Mouse (Mus musculus) ES-E14 (cell line): Measurements from ENCODE around the gene Grk5. TPM values are rescaled to one million over a fixed set of nuclear protein-coding genes. Genes with fewer than 3 reads are reported as not detected.

ENCODE experiments used
- DNase-seq: peaks from one replicate; pipeline ENCODE4 v3.0.0-alpha.2; 2013; ENCODE audit warnings: low read depth, low spot score
- H3K27ac ChIP-seq: 2 replicates; pipeline ENCODE4 v1.5.1; 2012; ENCODE audit warnings: low read depth, mild to moderate bottlenecking, low read length, moderate library complexity, mixed read lengths; ENCODE audit not compliant: poor library complexity, insufficient read depth, severe bottlenecking
- H3K36me3 ChIP-seq: 2 replicates; pipeline ENCODE4 v1.6.1; 2012; ENCODE audit warnings: mild to moderate bottlenecking, low read length, moderate library complexity, mixed read lengths; ENCODE audit not compliant: control insufficient read depth, poor library complexity, insufficient read depth, severe bottlenecking
- H3K4me1 ChIP-seq, 2 experiments: fragments of 150-350 bp in 1 of 2; sonication (generic) in 1 of 2; 2 replicates each; pipeline ENCODE4 v1.6.1; 2012; ENCODE audit warnings: low read length in 2 of 2, mild to moderate bottlenecking in 1 of 2, mixed read lengths in 1 of 2; ENCODE audit not compliant: control insufficient read depth in 2 of 2, insufficient read depth in 2 of 2, poor library complexity in 1 of 2
- H3K4me3 ChIP-seq, 2 experiments: fragments of 150-350 bp in 1 of 2; sonication (generic) in 1 of 2; 2 replicates each; pipeline ENCODE4 v1.5.1; 2012; ENCODE audit warnings: low read length in 2 of 2, low read depth in 1 of 2, mild to moderate bottlenecking in 1 of 2, mixed read lengths in 1 of 2; ENCODE audit not compliant: insufficient read depth in 1 of 2, poor library complexity in 1 of 2, severe bottlenecking in 1 of 2
- H3K9ac ChIP-seq: 2 replicates; pipeline ENCODE4 v1.6.1; 2012; ENCODE audit warnings: low read depth, mild to moderate bottlenecking, low read length, mixed read lengths; ENCODE audit not compliant: poor library complexity, insufficient read depth, severe bottlenecking
- H3K9me3 ChIP-seq: fragments of 150-350 bp; sonication (generic); 2 replicates; pipeline ENCODE4 v1.6.1; 2012; ENCODE audit warnings: low read depth, mild to moderate bottlenecking, low read length; ENCODE audit not compliant: control insufficient read depth, insufficient read depth
- CHD2 ChIP-seq: IDR thresholded peaks from 2 replicates; pipeline ENCODE4 v1.6.1; 2014; ENCODE audit warnings: mild to moderate bottlenecking, low read depth, low read length, inconsistent platforms
- HCFC1 ChIP-seq: IDR thresholded peaks from 2 replicates; pipeline ENCODE4 v1.6.1; 2012; ENCODE audit warnings: low read length, inconsistent platforms, borderline replicate concordance; ENCODE audit not compliant: insufficient read depth
- MAFK ChIP-seq: IDR thresholded peaks from 2 replicates; pipeline ENCODE4 v1.6.1; 2014; ENCODE audit warnings: mild to moderate bottlenecking, low read depth, low read length, inconsistent platforms; ENCODE audit not compliant: insufficient read depth
- ZC3H11A ChIP-seq: IDR thresholded peaks from 2 replicates; pipeline ENCODE4 v1.6.1; 2012; ENCODE audit warnings: low read depth, mild to moderate bottlenecking, inconsistent platforms, low read length, borderline replicate concordance
- ZNF384 ChIP-seq: IDR thresholded peaks from 2 replicates; pipeline ENCODE4 v1.6.1; 2012; ENCODE audit warnings: low read depth, low read length, inconsistent platforms
- in situ Hi-C, 2 experiments: fragments of 600-800 bp; cut with MboI; formaldehyde crosslinking; loops; one replicate each; pipeline ENCODE4 v1.15.1; 2025; ENCODE audit warnings: low sequenced_read_pairs in 2 of 2, inconsistent platforms in 1 of 2; ENCODE audit not compliant: unreplicated experiment in 2 of 2
- total RNA-seq: library from RNA; depleted of rRNA; stranded (reverse); fragments of 300-350 nt; gene quantifications from 2 replicates; pipeline ENCODE4 v1.2.3, GENCODE M21; 2012

Grk5 gene
- total RNA-seq, 1 experiment: 2.5 TPM

GRCm38 (mm10) chr19:60890391-60891122, 1.0 kb downstream of the Grk5 start:
- no peak for TF ChIP-seq ZNF384
- no peak for TF ChIP-seq ZC3H11A
- TF ChIP-seq MAFK: no peak
- no peak for TF ChIP-seq HCFC1
- TF ChIP-seq CHD2: no peak
- Histone ChIP-seq H3K9me3 (no peaks in the 10 kb centered on the region), H3K9ac (peak overlapping the region; percentile 68), H3K4me1 (no peaks in the 10 kb centered on the region), H3K27ac (no peak overlapping the region), H3K4me3 (peak overlapping the region; percentile 83 to 100), H3K36me3 (no peaks in the 10 kb centered on the region)
- in situ Hi-C loops: no loop called here
- no peak for DNase-seq

- Histone ChIP-seq H3K27ac (no peak overlapping the region), H3K36me3 (no peaks in the 10 kb centered on the region), H3K9me3 (no peaks in the 10 kb centered on the region), H3K4me1 (no peaks in the 10 kb centered on the region), H3K4me3 (0 out of 4 replicates have a peak overlapping the region, but pooled peaks of 1 of the 2 experiments have one; percentile 15), H3K9ac (no peak overlapping the region)
- TF ChIP-seq CHD2: no peak
- TF ChIP-seq MAFK: no peak
- TF ChIP-seq ZNF384: no peak
- TF ChIP-seq ZC3H11A: no peak
- TF ChIP-seq HCFC1: no peak
- no peak for DNase-seq
- in situ Hi-C loops: no loop called here
These were observed 1.5 kb downstream of the Grk5 start for GRCm38 (mm10) chr19:60891123-60891470.

GRCm38 (mm10) chr19:60891934-60892547, 2.5 kb downstream of the Grk5 start:
- Histone ChIP-seq H3K4me3 (no peak overlapping the region), H3K36me3 (no peaks in the 10 kb centered on the region), H3K9me3 (no peaks in the 10 kb centered on the region), H3K9ac (no peak overlapping the region), H3K27ac (no peak overlapping the region), H3K4me1 (no peaks in the 10 kb centered on the region)
- in situ Hi-C loops: no loop called here
- no peak for TF ChIP-seq ZNF384
- DNase-seq: peak; percentile 55

GRCm38 (mm10) chr19:60895251-60895880, 5.8 kb downstream of the Grk5 start:
- Histone ChIP-seq H3K9me3 (no peaks in the 10 kb centered on the region), H3K9ac (no peak overlapping the region), H3K27ac (no peak overlapping the region), H3K4me3 (no peak overlapping the region), H3K36me3 (no peaks in the 10 kb centered on the region), H3K4me1 (no peaks in the 10 kb centered on the region)
- DNase-seq: no peak
- in situ Hi-C loops: no loop called here
- TF ChIP-seq CHD2 (no peak), ZC3H11A (no peak)
